Mouse (Mus musculus): ENCODE measurements at regions not wholly inside any gene's neighbourhood (a gene's known extent, or its start where the extent isn't known, plus 50 kb on each side); places are given as distances from the start of the nearest gene placed in this dataset.
"Not testable (repeated sequence)": the region's sequence is repeated elsewhere in the genome, so short reads cannot be mapped to it uniquely, and the experiment has no call there.

GRCm38 (mm10) chr8:26751651-26752050, 225.5 kb upstream of the Zfp703 start:
- H3K4me1 ChIP-seq: peaks cover 8% of the 10 kb centered on the region
- H3K36me3 ChIP-seq: no peaks in the 10 kb centered on the region
- H3K27me3 ChIP-seq (ENCODE audit: insufficient read depth, poor library complexity, severe bottlenecking): no peaks in the 10 kb centered on the region; the same call in 1 of the 2 replicates
- no peak overlapping the region for H3K4me3 ChIP-seq
- WGBS: 87% methylated on average over 5 of the region's 5 CpGs
- H3K27ac ChIP-seq: no peak overlapping the region
- DNase-seq (ENCODE audit: low spot score): no peak
- 0 out of 2 replicates have a peak, but pooled peaks cover 2% of the 10 kb centered on the region for H3K9me3 ChIP-seq

DNA sequence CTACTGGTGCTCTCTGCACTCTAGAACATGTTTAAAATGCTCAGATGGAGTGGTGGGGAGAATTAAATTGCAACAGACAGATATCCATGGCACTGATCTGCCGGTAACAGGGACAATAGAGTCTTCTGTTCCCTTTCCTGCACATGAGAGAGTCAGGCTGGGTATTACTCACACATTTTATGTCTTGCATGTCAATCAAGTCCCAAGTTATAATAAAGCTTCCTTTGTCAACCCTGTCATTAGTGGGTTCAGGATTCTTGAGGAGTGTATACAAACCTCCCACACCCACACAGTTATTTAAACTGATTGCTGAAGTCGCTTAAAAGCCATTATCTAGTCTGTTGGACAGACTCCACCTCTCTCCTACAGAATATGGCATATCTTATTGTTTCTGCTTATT, 220.7 kb upstream of the Zfp703 start:
- 64% methylated on average over 2 of the region's 2 CpGs for whole genome bisulfite sequencing
- no peaks in the 10 kb centered on the region for H3K27me3 ChIP-seq (ENCODE audit: insufficient read depth, poor library complexity, severe bottlenecking)

GRCm38 (mm10) chr8:26760726-26761125, 216.4 kb upstream of the Zfp703 start:
- 86% methylated on average over 1 of the region's 1 CpGs for WGBS
- Histone ChIP-seq H3K4me1 (no peaks in the 10 kb centered on the region), H3K36me3 (no peaks in the 10 kb centered on the region), H3K27ac (no peak overlapping the region), H3K27me3 (ENCODE audit: insufficient read depth, poor library complexity, severe bottlenecking) (peaks cover 13% of the 10 kb centered on the region), H3K4me3 (no peak overlapping the region), H3K9me3 (peaks cover 7% of the 10 kb centered on the region)
- DNase-seq (ENCODE audit: low spot score): no peak

More for the DNA sequence above, 220.7 kb upstream of the Zfp703 start:
- Histone ChIP-seq H3K9me3 (peaks cover 5% of the 10 kb centered on the region), H3K4me1 (no peaks in the 10 kb centered on the region), H3K4me3 (no peak overlapping the region), H3K27ac (no peak overlapping the region), H3K36me3 (no peaks in the 10 kb centered on the region)
- DNase-seq (ENCODE audit: low spot score): no peak

DNA sequence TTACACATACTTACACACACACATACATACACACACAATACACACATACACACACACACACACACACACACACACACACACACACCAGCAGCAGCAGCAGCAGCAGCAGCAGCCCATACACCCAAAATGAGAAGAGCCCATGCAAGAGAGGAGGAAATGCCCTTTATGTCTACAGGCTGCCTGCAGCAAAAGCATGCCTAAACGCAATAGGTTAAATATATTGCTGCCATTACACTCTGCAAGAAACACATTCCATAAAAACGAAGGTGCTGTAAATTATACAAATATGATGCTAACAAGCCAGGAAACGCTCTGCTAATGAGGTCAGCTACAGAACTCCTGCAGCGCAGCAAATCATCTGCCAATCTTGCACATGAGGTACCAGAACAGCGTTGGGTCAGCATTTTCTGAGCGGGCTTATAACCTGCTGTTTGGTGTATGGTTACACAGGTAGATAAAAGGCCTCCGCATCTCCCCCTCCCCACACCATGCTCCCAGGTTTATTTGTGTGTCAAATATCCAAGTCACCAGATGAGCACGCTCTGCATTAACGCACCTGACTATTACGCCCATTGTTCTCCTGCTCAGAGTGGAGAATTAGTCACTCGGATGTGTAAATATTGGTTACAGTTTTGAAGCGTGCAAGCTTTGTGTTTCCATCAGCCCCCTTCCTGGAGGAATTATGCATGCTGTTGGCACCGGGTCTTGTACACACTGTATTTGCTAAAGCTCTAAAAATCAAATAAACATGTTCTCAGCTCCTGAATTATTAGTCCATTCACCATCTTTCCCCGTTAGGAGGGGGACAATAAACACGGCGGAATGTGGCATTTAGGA, 214.0 kb upstream of the Zfp703 start:
- DNase-seq (ENCODE audit: low spot score): no peak
- H3K27ac ChIP-seq: no peak overlapping the region
- H3K9me3 ChIP-seq: peaks cover 7% of the 10 kb centered on the region
- H3K4me3 ChIP-seq: no peak overlapping the region
- no peaks in the 10 kb centered on the region for H3K4me1 ChIP-seq
- 83% methylated on average over 16 of the region's 16 CpGs for WGBS
- peaks cover 30% of the 10 kb centered on the region for H3K27me3 ChIP-seq (ENCODE audit: insufficient read depth, poor library complexity, severe bottlenecking)
- H3K36me3 ChIP-seq: no peaks in the 10 kb centered on the region

DNA sequence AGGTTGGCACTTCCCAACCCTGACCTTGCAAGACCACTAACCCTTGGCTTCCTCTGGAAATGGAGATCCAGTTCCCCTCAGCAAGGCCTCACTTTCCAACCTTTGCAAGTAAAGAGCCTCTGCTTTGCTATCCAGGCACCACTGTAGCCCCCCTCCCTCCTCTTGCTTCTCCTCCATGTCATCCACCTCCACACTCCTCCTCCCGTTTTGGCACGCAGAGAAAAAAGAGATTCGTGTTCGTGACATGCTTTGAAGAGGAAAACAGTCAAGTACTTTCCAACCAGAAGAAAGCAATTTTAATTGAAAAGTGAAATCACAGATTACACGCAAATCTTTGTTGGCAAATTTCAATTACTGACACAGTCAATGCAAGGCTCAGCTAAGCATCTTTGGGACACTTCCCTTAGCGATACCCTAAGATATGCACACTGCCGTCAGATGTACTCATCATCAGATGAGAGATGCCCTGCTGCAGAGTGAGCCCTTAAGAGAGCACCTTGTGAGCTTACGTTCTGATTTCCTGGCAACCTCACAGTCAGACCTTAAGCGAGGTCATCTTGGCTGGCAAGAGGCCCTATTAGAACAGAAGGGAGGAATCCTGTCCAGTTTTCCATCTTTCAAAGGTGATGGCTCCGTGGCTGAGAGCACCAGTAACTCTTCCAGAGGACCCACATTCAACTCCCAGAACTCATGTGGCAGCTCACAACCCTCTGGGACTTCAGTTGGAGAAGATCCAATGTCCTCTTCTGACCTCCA, 208.5 kb upstream of the Zfp703 start:
- Histone ChIP-seq H3K27me3 (ENCODE audit: insufficient read depth, poor library complexity, severe bottlenecking) (peaks cover 57% of the 10 kb centered on the region), H3K4me3 (no peak overlapping the region), H3K27ac (no peak overlapping the region), H3K36me3 (no peaks in the 10 kb centered on the region), H3K4me1 (peaks cover 18% of the 10 kb centered on the region), H3K9me3 (no peaks in the 10 kb centered on the region)
- DNase-seq (ENCODE audit: low spot score): peak; percentile 46
- 79% methylated on average over 10 of the region's 10 CpGs for WGBS

- DNase-seq (ENCODE audit: low spot score): peak; percentile 88
- 14% methylated on average over 16 of the region's 16 CpGs for WGBS
- peak overlapping the region; percentile 48 for H3K4me3 ChIP-seq
Observed at GRCm38 (mm10) chr8:26770424-26770886, 206.7 kb upstream of the Zfp703 start.

DNA sequence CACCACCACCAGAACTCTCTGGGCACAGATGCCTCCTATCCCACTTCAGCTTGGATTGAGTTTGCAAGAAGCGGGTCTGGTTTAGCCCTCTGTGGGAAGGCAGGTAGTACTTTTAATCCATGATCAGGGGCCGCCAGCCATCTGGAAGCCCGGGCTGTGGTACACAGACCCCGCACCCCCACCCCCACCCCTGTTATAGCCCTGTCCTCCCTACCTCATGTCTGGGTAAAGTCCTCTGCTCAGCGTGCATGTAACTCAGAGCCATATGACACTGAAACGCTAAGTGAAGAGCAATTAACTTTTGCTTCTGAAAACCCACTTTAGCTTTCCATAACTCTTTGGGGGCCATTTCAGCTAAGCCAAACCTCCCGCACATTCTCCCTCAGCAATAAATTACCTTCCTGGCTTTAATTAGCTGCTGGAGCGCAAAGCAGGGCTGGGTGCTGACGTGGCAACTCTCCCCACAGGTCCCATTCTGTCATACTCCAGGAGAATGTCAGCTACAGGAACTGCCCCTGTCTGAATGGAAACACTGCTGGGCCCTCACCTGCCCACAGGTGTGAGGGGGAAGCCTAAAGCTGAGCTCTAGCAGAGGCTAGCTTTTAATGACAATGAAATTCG, 198.1 kb upstream of the Zfp703 start:
- no peaks in the 10 kb centered on the region for H3K9me3 ChIP-seq
- H3K27ac ChIP-seq: no peak overlapping the region
- H3K4me1 ChIP-seq: peaks cover 5% of the 10 kb centered on the region
- no peak for DNase-seq (ENCODE audit: low spot score)
- no peak overlapping the region for H3K4me3 ChIP-seq
- no peaks in the 10 kb centered on the region for H3K36me3 ChIP-seq
- peaks cover 60% of the 10 kb centered on the region for H3K27me3 ChIP-seq (ENCODE audit: insufficient read depth, poor library complexity, severe bottlenecking)
- 62% methylated on average over 10 of the region's 10 CpGs for WGBS

More at GRCm38 (mm10) chr8:26770424-26770886, 206.7 kb upstream of the Zfp703 start:
- no peaks in the 10 kb centered on the region for H3K36me3 ChIP-seq
- peaks cover 46% of the 10 kb centered on the region for H3K27me3 ChIP-seq (ENCODE audit: insufficient read depth, poor library complexity, severe bottlenecking)
- no peaks in the 10 kb centered on the region for H3K9me3 ChIP-seq
- H3K4me1 ChIP-seq: peaks cover 18% of the 10 kb centered on the region
- H3K27ac ChIP-seq: peak overlapping the region; percentile 23

GRCm38 (mm10) chr8:26780515-26780914, 196.6 kb upstream of the Zfp703 start:
- DNase-seq (ENCODE audit: low spot score): no peak
- H3K9me3 ChIP-seq: no peaks in the 10 kb centered on the region
- WGBS: 11% methylated on average over 19 of the region's 19 CpGs
- peak overlapping the region; percentile 51 for H3K4me3 ChIP-seq
- peaks cover 59% of the 10 kb centered on the region for H3K27me3 ChIP-seq (ENCODE audit: insufficient read depth, poor library complexity, severe bottlenecking)
- no peak overlapping the region for H3K27ac ChIP-seq
- H3K4me1 ChIP-seq: peaks cover 10% of the 10 kb centered on the region
- H3K36me3 ChIP-seq: no peaks in the 10 kb centered on the region

- H3K36me3 ChIP-seq; DNase-seq (ENCODE audit: low spot score); H3K4me3 ChIP-seq; H3K27ac ChIP-seq; H3K9me3 ChIP-seq: not testable (repeated sequence)
- 81% methylated on average over 8 of the region's 8 CpGs for WGBS
- Histone ChIP-seq H3K27me3 (ENCODE audit: insufficient read depth, poor library complexity, severe bottlenecking) (peaks cover 36% of the 10 kb centered on the region), H3K4me1 (peaks cover 10% of the 10 kb centered on the region)
Observed at GRCm38 (mm10) chr8:26782936-26783335, 194.2 kb upstream of the Zfp703 start.

GRCm38 (mm10) chr8:26784381-26784780, 192.7 kb upstream of the Zfp703 start:
- Histone ChIP-seq H3K36me3 (no peaks in the 10 kb centered on the region), H3K9me3 (no peaks in the 10 kb centered on the region), H3K4me3 (no peak overlapping the region), H3K4me1 (peaks cover 10% of the 10 kb centered on the region), H3K27ac (no peak overlapping the region), H3K27me3 (ENCODE audit: insufficient read depth, poor library complexity, severe bottlenecking) (peaks cover 25% of the 10 kb centered on the region)
- DNase-seq (ENCODE audit: low spot score): no peak
- 55% methylated on average over 6 of the region's 6 CpGs for WGBS

DNA sequence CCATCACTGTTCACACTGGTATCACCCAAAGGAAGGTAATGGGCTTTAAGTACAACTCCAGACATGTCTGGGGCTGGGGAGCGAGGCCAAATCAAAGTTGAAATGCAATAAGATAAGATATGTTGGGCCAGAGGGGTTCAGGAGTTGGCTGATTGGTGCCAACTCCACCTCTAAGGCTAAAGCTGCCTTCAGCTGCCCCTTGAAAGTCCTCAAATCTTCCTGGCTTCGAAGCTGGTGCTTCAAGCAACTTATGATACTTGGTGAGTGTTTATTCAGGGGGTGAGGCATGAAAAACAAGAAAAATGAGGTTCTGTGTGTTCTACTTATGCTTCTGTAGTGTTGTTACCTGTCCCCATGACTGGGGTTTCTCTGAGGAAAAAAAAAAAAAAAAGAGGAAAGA, 185.3 kb upstream of the Zfp703 start:
- no peaks in the 10 kb centered on the region; the same call in 1 of the 2 replicates for H3K27me3 ChIP-seq (ENCODE audit: insufficient read depth, poor library complexity, severe bottlenecking)
- no peak overlapping the region for H3K4me3 ChIP-seq
- no peaks in the 10 kb centered on the region for H3K9me3 ChIP-seq
- no peak for DNase-seq (ENCODE audit: low spot score)
- no peak overlapping the region for H3K27ac ChIP-seq
- WGBS: 67% methylated on average over 2 of the region's 2 CpGs
- H3K4me1 ChIP-seq: no peaks in the 10 kb centered on the region
- no peaks in the 10 kb centered on the region for H3K36me3 ChIP-seq

GRCm38 (mm10) chr8:26793606-26794292, 183.4 kb upstream of the Zfp703 start:
- H3K4me3 ChIP-seq: no peak overlapping the region
- WGBS: 89% methylated on average over 9 of the region's 9 CpGs
- no peak overlapping the region for H3K27ac ChIP-seq
- DNase-seq (ENCODE audit: low spot score): no peak
- no peaks in the 10 kb centered on the region for H3K4me1 ChIP-seq
- H3K36me3 ChIP-seq: no peaks in the 10 kb centered on the region
- no peaks in the 10 kb centered on the region; the same call in 1 of the 2 replicates for H3K27me3 ChIP-seq (ENCODE audit: insufficient read depth, poor library complexity, severe bottlenecking)
- H3K9me3 ChIP-seq: no peaks in the 10 kb centered on the region

Data from heart, embryonic 10.5 days (tissue).